In the genomic region with DNA sequence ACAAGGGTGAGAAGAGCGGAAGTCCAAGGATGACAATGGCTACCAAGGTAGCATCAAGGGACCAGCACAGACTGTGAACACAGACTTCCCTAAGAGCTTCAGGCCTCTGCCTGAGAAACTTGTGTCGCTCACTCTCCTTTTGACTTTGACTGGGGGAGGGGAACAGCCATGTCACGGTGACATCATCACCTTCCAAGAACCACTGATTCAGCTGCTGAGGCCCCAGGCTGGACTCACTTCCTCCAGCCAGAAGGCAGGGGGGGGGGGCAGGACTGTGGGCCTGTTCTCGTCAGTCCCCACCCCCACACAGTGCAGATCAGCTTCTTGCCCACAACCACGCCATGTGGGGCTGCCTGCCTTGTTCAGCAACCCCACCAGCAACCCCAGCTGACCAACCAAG, we compare ENCODE assay signal across 8 mouse cellular contexts. TPM values are rescaled to one million over a fixed set of nuclear protein-coding genes. Genes with fewer than 3 reads are reported as not detected.
A peak's percentile ranks its signal among the peaks of the same experiment; 100 is the strongest.
DNase-seq lines count a peak whose midpoint lies in the region; ATAC-seq and TF ChIP-seq lines count a peak whose summit lies in the region.

No protein-coding gene starts in this region.

- no peak for TF ChIP-seq CTCF in left cerebral cortex, adult 2 months (IDR thresholded peaks at IDR 0.05)
- no peak for TF ChIP-seq CTCF in heart, adult 2 months (IDR thresholded peaks at IDR 0.05)

- TF ChIP-seq POLR2A in heart, adult 2 months (IDR thresholded peaks at IDR 0.05; ENCODE audit: insufficient read depth, low read depth, low read length) = peak; percentile 36; the same call in 1 of the 2 replicates

- 0 out of 2 replicates have a peak, but pooled peaks have one; percentile 37 for TF ChIP-seq EP300 in heart, adult 2 months (IDR thresholded peaks at IDR 0.05; ENCODE audit: insufficient read depth, low read depth, low read length)

- no peaks in the 10 kb centered on the region for H3K79me2 ChIP-seq in heart, adult 2 months (replicated peaks; ENCODE audit: control insufficient read depth, insufficient read depth, low read length)
- peaks cover 6% of the 10 kb centered on the region; the same call in 1 of the 2 replicates for H3K79me2 ChIP-seq in macrophage (ENCODE audit: inconsistent target)

- peak in 1 of 2 experiments; percentile 47 for DNase-seq in left cerebral cortex, adult 2 months (ENCODE audit: extremely low spot score in 1 of 2, low spot score in 2 of 2)
- DNase-seq in left cerebral cortex, adult 11 months (ENCODE audit: low spot score) = no peak
- DNase-seq in heart, adult 2 months = peak; percentile 55 to 76
- DNase-seq in kidney, postnatal 14 days = peak; percentile 60
- peak; percentile 70 for DNase-seq in thymus, postnatal 0 days (ENCODE audit: low spot score)

- intact Hi-C loops in left cerebral cortex, adult 2 months (cut with DNase I) = loop anchor here (2.0 kb wide), 1 partner anchor 33 kb away; no protein-coding TSS in a partner anchor
- intact Hi-C loops in heart, adult 2 months (cut with DNase I) = no loop called here

- peak overlapping the region; percentile 90 for H3K27ac ChIP-seq in left cerebral cortex, adult 2 months
- peak overlapping the region; percentile 60 for H3K27ac ChIP-seq in heart, adult 2 months
- H3K27ac ChIP-seq in macrophage = peak overlapping the region; percentile 96

- WGBS in heart, adult 2 months = 44% methylated on average over 5 of the region's 5 CpGs
- 11% methylated on average over 5 of the region's 5 CpGs for WGBS in macrophage (ENCODE audit: missing documents)

- H3K36me3 ChIP-seq in heart, adult 2 months (ENCODE audit: control insufficient read depth, insufficient read depth, low read length) = no peaks in the 10 kb centered on the region
- H3K36me3 ChIP-seq in macrophage (ENCODE audit: inconsistent target) = no peaks in the 10 kb centered on the region

- no peak overlapping the region for H3K9ac ChIP-seq in heart, adult 2 months (ENCODE audit: low read depth, low read length)

- H3K27me3 ChIP-seq in heart, adult 2 months (ENCODE audit: control insufficient read depth, insufficient read depth, low read length) = no peaks in the 10 kb centered on the region

- peak; percentile 68 for ATAC-seq in activated CD4-positive, CD25-positive, alpha-beta regulatory T cell, adult 4 months
- no peak for ATAC-seq in frontal cortex, adult (ENCODE audit: low TSS enrichment)

- H3K4me3 ChIP-seq in left cerebral cortex, adult 2 months = no peak overlapping the region
- no peak overlapping the region for H3K4me3 ChIP-seq in heart, adult 2 months
- no peak overlapping the region; the same call in 1 of the 2 replicates for H3K4me3 ChIP-seq in macrophage (ENCODE audit: inconsistent target)

- H3K4me1 ChIP-seq in heart, adult 2 months (ENCODE audit: control insufficient read depth, insufficient read depth, low read length) = peaks cover 16% of the 10 kb centered on the region

RNA-seq across cellular contexts. Expression of a gene that starts 49.3 kb away (rescaled TPM):
- total RNA-seq in left cerebral cortex, adult 2 months (2021) = 10 to 100 TPM; 60.4 to 75.1 TPM
- 1 to 10 TPM; 5.0 to 7.9 TPM for polyA plus RNA-seq in activated CD4-positive, CD25-positive, alpha-beta regulatory T cell, adult 4 months (2017; shearing (Covaris generic))
- total RNA-seq in heart, adult 2 months (2021) = 10 to 100 TPM; 12.5 to 16.8 TPM
- 9.8 and 13.5 TPM in 2 replicates for polyA plus RNA-seq in heart, adult 2 months (2012; rRNA removed)
- total RNA-seq in macrophage (2018; cell fraction: chromatin; rRNA removed) = 100 to 1,000 TPM in 15 of 26 experiments, 10 to 100 TPM in 11; 37.6 to 232 (median 114) TPM
- total RNA-seq in macrophage (2018; cell fraction: cytosol; rRNA removed) = 100 to 1,000 TPM in 16 of 26 experiments, 10 to 100 TPM in 10; 68.0 to 298 (median 132) TPM
- total RNA-seq in macrophage (2018; cell fraction: nucleus; rRNA removed) = 100 to 1,000 TPM in 22 of 26 experiments, 10 to 100 TPM in 4; 58.9 to 356 (median 241) TPM
- polyA plus RNA-seq in macrophage (2018) = 24.7 to 56.1 TPM (median 49.7 TPM) in 3 replicates
- polyA plus RNA-seq in thymus, postnatal 0 days (2015; fragmentation: Nextera tagmentation; extraction: Ambion mirVana) = 6.4 and 10.8 TPM in 2 replicates
